Mouse (Mus musculus): ENCODE data around the gene Cenpv. TPM values are rescaled to one million over a fixed set of nuclear protein-coding genes. Genes with fewer than 3 reads are reported as not detected.

The Cenpv gene
- polyA plus RNA-seq (2015; fragmentation: Nextera tagmentation; extraction: Ambion mirVana) = 28.7 and 29.7 TPM in 2 replicates

DNA sequence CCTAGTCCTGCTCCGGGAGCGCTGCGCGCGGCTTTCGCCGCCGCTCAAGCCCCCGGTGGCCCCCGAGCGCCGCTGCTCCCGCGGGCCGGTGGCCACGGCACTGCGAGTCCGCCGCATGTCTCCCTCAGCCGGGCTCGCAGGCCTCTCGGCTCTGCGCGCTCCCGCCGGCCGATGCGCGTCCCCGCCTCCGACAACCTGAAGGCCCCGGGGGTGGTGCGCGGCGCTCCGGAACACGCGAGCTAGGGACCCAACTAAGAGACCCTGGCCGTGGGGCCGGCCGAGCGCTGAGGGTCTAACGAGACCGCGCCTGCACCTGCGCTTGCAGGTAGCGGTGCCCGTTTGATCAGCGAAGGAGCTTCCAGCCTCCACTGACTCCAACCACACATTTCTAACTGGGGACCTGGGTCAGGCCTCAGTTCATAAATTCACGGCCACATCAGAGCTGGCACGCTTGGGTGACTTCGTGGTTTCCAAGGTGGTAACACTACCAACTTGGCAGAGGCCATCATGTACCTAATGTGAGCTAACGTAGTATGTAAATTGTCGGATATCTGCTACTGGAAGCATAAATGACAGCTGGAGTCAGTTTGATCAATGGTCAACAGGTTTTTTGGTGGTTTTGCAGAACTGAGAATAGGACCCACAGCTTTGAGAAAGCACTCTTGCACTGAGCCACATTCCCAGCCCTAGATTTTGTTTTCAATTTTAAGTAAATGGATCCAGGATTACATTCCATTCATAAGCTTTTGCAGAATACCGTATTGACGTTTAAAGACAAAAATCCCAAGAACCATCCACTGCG lies at the start of gene Cenpv:
TSS of gene Cenpv (minus strand) at position 173 of the 802 bp plus-strand sequence.

DNA sequence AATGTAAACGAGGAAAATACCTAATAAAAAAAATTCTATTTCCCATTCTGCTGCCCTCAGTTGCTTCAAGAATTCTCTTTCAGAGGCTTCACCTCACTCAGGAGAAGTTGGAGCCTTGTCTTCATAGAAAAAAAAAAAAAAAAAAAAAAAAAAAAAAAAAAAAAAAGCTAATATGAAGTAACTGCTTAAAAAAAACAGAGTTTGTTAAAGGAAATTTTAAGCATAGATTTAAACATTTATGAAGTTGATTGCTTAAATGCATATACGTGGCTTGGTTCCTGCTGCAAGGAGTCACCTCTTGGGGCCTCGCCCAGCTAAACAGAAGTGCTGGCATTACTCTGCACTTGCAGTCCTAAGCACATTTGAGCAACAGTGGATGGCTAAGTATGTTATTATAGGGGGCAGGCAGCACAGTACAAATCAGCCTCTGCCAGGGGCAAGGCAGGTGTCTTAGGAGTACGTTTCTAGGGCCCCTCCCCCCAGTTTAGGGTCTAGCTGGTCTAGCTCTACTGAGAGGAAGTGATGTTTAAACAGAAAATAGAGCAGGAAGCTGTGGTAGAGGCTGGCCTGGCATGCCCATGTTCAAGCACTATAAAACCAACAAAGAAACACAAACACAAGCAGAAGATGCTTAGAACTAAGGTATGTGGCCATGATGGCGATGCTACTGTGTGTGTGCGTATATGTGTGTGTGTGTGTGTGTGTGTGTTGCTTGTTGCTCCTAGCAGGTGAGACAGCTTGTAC lies 35.1 kb upstream of the Cenpv start, which contains the start of gene Trpv2:
TSS of gene Trpv2 (plus strand) at position 528 of the 744 bp plus-strand sequence.

GRCm38 (mm10) chr11:62550727-62551225 lies 11.7 kb upstream of the Cenpv start, which contains the start of gene Ubb:
Gene Ubb, plus strand, starts transcription at chr11:62551171.

Other genes with a start within 250 kb of the Cenpv start
- gene Pigl, start 80.8 kb downstream of the Cenpv start, polyA plus RNA-seq (2015; fragmentation: Nextera tagmentation; extraction: Ambion mirVana) = 5.1 and 5.6 TPM in 2 replicates
- gene Ncor1, start 80.7 kb downstream of the Cenpv start, polyA plus RNA-seq (2015; fragmentation: Nextera tagmentation; extraction: Ambion mirVana) = 108 and 117 TPM in 2 replicates
- 1,727 and 1,843 TPM in 2 replicates for gene Ubb, start 11.9 kb upstream of the Cenpv start, polyA plus RNA-seq (2015; fragmentation: Nextera tagmentation; extraction: Ambion mirVana)
- gene Trpv2, start 35.2 kb upstream of the Cenpv start, polyA plus RNA-seq (2015; fragmentation: Nextera tagmentation; extraction: Ambion mirVana) = 12.1 and 13.7 TPM in 2 replicates
- 4.4 and 5.0 TPM in 2 replicates for gene Lrrc75a, start 109.3 kb upstream of the Cenpv start, polyA plus RNA-seq (2015; fragmentation: Nextera tagmentation; extraction: Ambion mirVana)
- 17.5 and 24.3 TPM in 2 replicates for gene Mmgt2, start 109.4 kb upstream of the Cenpv start, polyA plus RNA-seq (2015; fragmentation: Nextera tagmentation; extraction: Ambion mirVana)
- 1.5 and 1.7 TPM in 2 replicates for gene Zfp287, start 192.6 kb upstream of the Cenpv start, polyA plus RNA-seq (2015; fragmentation: Nextera tagmentation; extraction: Ambion mirVana)
- not detected in 2 replicates for gene Gm10428, start 213.8 kb upstream of the Cenpv start, polyA plus RNA-seq (2015; fragmentation: Nextera tagmentation; extraction: Ambion mirVana)